Mouse (Mus musculus) myocyte (in vitro differentiated cells): ENCODE measurements around the gene Fhit. TPM values are rescaled to one million over a fixed set of nuclear protein-coding genes. Genes with fewer than 3 reads are reported as not detected.

Source experiments
- H3K27me3 ChIP-seq: one replicate; pipeline ENCODE4 v1.6.1; 2011; ENCODE audit not compliant: control insufficient read depth, insufficient read depth, insufficient read length
- H3K36me3 ChIP-seq: one replicate; pipeline ENCODE4 v1.6.1; 2011; ENCODE audit not compliant: control insufficient read depth, insufficient read depth
- H3K4me2 ChIP-seq: one replicate; pipeline ENCODE4 v1.6.1; 2011; ENCODE audit warnings: low read depth, control low read depth
- H3K4me3 ChIP-seq: one replicate; pipeline ENCODE4 v1.5.1; 2011; ENCODE audit warnings: mild to moderate bottlenecking, control low read depth, moderate library complexity
- H3K79me2 ChIP-seq: one replicate; pipeline ENCODE4 v1.6.1; 2011; ENCODE audit not compliant: control insufficient read depth, insufficient read depth
- H3ac ChIP-seq: one replicate; pipeline ENCODE4 v1.6.1; 2011; ENCODE audit not compliant: control insufficient read depth, insufficient read length
- CEBPB ChIP-seq: IDR thresholded peaks from 2 replicates; pipeline ENCODE4 v1.6.1; 2011; ENCODE audit warnings: mild to moderate bottlenecking, moderate library complexity; ENCODE audit not compliant: poor library complexity, insufficient read depth, severe bottlenecking
- E2F4 ChIP-seq: IDR thresholded peaks from one replicate; pipeline ENCODE4 v1.6.1; 2011; ENCODE audit warnings: mild to moderate bottlenecking, control low read depth, moderate library complexity; ENCODE audit not compliant: insufficient read depth
- MAX ChIP-seq: IDR thresholded peaks from one replicate; pipeline ENCODE4 v1.6.1; 2011; ENCODE audit warnings: low read depth, mild to moderate bottlenecking, control low read depth
- MYOD1 ChIP-seq, 3 experiments: IDR thresholded peaks; one replicate each; pipeline ENCODE4 v1.6.1; 2011; ENCODE audit warnings: control low read depth in 2 of 3, low read depth in 2 of 3, mild to moderate bottlenecking in 2 of 3, moderate library complexity in 1 of 3; ENCODE audit not compliant: insufficient read length in 2 of 3, control insufficient read depth in 1 of 3
- MYOG ChIP-seq, 3 experiments: IDR thresholded peaks; one replicate each; pipeline ENCODE4 v1.6.1; 2011; ENCODE audit warnings: control low read depth in 2 of 3, low read depth in 2 of 3, mild to moderate bottlenecking in 2 of 3; ENCODE audit not compliant: insufficient read length in 2 of 3, control insufficient read depth in 1 of 3, insufficient read depth in 1 of 3
- POLR2A ChIP-seq: IDR thresholded peaks from one replicate; pipeline ENCODE4 v1.6.1; 2011; ENCODE audit warnings: low read depth, mild to moderate bottlenecking, control low read depth, moderate library complexity; ENCODE audit not compliant: insufficient read length
- POLR2AphosphoS2 ChIP-seq: IDR thresholded peaks from one replicate; pipeline ENCODE4 v1.6.1; 2011; ENCODE audit warnings: low read depth, control low read depth; ENCODE audit not compliant: insufficient read length
- REST ChIP-seq: IDR thresholded peaks from one replicate; pipeline ENCODE4 v1.6.1; 2011; ENCODE audit warnings: mild to moderate bottlenecking, control low read depth, moderate library complexity; ENCODE audit not compliant: insufficient read depth, insufficient read length
- SRF ChIP-seq: IDR thresholded peaks from one replicate; pipeline ENCODE4 v1.6.1; 2011; ENCODE audit warnings: low read depth; ENCODE audit not compliant: control insufficient read depth, insufficient read length
- TCF12 ChIP-seq: IDR thresholded peaks from one replicate; pipeline ENCODE4 v1.6.1; 2011; ENCODE audit warnings: mild to moderate bottlenecking, control low read depth; ENCODE audit not compliant: poor library complexity, insufficient read depth, severe bottlenecking
- TCF3 ChIP-seq: IDR thresholded peaks from one replicate; pipeline ENCODE4 v1.6.1; 2011; ENCODE audit warnings: low read depth, control low read depth; ENCODE audit not compliant: insufficient read length
- USF1 ChIP-seq: IDR thresholded peaks from one replicate; pipeline ENCODE4 v1.6.1; 2011; ENCODE audit warnings: low read depth, mild to moderate bottlenecking, control low read depth, moderate library complexity
- polyA plus RNA-seq: library from polyadenylated mRNA; unstranded; fragments of >200 nt; fragmentation: generic; extraction: Trizol; gene quantifications from one replicate; pipeline ENCODE4 v1.2.1, GENCODE M21; 2012; ENCODE audit warnings: missing spikeins

The Fhit gene
- polyA plus RNA-seq, 1 experiment = not detected

DNA sequence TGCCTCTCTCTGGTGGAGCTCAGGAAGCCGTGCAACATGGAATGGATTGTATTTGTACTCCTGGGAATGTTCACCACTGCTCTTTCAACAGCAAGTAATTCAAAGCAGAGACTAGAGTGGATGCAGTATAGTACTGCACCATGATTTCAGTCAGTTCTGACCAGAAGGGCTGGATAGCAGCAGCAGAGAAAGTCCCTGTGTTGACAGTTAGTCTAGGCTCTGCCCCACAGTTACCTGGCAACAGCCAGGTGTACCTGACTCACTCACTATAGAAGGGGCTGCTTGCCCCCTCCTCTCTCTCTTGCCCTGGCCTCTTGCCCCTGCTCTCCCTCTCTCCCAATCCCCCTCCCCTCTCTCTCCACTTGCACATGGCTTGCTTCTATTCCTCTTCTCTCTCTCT lies 1542.0 kb downstream of the Fhit start:
- Histone ChIP-seq H3K27me3 (no peaks in the 10 kb centered on the region), H3K4me2 (no peak overlapping the region), H3K4me3 (no peak overlapping the region), H3ac (no peak overlapping the region), H3K36me3 (no peaks in the 10 kb centered on the region), H3K79me2 (no peaks in the 10 kb centered on the region)
- TF ChIP-seq CEBPB (no peak), E2F4 (no peak), MAX (no peak), SRF (no peak), MYOD1 (IDR thresholded peaks at IDR 0.05; ENCODE audit: control insufficient read depth in 1 of 3, insufficient read length in 2 of 3, low read depth in 2 of 3) (no peak)

DNA sequence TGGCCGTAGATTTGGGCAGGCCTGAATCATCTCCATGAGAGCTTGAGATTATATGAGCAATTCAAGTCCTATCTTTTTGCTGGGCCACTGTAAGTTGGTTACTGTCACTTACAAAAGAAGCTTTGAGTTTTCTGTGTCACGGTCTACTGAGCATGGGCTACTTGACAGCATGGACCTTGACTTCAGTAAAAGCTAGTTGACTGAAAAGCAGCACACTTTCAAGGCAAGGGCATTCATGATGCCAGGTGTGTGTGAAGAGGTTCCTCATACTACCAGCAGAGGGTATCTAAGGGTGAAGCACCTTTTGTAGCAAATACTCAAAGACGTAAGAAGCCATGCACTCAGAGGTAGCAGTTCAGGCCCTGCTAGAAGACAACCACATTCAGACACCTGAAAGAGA lies 1548.7 kb downstream of the Fhit start:
- no peaks in the 10 kb centered on the region for H3K36me3 ChIP-seq
- no peaks in the 10 kb centered on the region for H3K27me3 ChIP-seq
- H3ac ChIP-seq = no peak overlapping the region
- H3K4me3 ChIP-seq = no peak overlapping the region
- H3K4me2 ChIP-seq = no peak overlapping the region
- H3K79me2 ChIP-seq = no peaks in the 10 kb centered on the region
- TF ChIP-seq MYOG (IDR thresholded peaks at IDR 0.05; ENCODE audit: control insufficient read depth in 1 of 3, insufficient read depth in 1 of 3, insufficient read length in 2 of 3, low read depth in 2 of 3) (no peak), TCF3 (no peak), USF1 (no peak), E2F4 (no peak), TCF12 (no peak)

DNA sequence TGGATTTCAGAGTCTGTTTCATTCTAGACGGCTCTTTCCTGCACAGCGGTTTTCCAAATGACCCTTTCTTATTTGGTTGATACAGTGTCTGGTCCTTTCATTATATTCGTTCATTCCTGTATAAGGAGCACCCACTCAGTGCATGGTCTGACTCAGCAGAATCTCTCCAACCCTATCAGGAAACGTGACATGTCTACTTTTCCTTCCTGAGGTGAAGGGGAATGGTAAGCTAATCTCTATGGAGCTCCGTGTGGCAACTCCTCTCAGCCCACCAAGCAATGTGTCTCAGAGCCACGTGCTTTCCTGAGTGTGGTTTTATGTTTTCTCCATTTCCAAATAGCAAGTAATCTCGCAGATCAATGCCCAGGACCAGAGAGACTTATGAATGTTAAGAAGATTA lies 1552.7 kb downstream of the Fhit start:
- no peaks in the 10 kb centered on the region for H3K79me2 ChIP-seq
- TF ChIP-seq POLR2A (no peak), REST (no peak), TCF12 (no peak), MAX (no peak), SRF (no peak), TCF3 (no peak), POLR2AphosphoS2 (no peak), E2F4 (no peak), MYOG (IDR thresholded peaks at IDR 0.05; ENCODE audit: control insufficient read depth in 1 of 3, insufficient read depth in 1 of 3, insufficient read length in 2 of 3, low read depth in 2 of 3) (no peak)
- no peaks in the 10 kb centered on the region for H3K36me3 ChIP-seq
- no peak overlapping the region for H3ac ChIP-seq
- H3K27me3 ChIP-seq = no peaks in the 10 kb centered on the region
- H3K4me2 ChIP-seq = no peak overlapping the region
- H3K4me3 ChIP-seq = no peak overlapping the region

DNA sequence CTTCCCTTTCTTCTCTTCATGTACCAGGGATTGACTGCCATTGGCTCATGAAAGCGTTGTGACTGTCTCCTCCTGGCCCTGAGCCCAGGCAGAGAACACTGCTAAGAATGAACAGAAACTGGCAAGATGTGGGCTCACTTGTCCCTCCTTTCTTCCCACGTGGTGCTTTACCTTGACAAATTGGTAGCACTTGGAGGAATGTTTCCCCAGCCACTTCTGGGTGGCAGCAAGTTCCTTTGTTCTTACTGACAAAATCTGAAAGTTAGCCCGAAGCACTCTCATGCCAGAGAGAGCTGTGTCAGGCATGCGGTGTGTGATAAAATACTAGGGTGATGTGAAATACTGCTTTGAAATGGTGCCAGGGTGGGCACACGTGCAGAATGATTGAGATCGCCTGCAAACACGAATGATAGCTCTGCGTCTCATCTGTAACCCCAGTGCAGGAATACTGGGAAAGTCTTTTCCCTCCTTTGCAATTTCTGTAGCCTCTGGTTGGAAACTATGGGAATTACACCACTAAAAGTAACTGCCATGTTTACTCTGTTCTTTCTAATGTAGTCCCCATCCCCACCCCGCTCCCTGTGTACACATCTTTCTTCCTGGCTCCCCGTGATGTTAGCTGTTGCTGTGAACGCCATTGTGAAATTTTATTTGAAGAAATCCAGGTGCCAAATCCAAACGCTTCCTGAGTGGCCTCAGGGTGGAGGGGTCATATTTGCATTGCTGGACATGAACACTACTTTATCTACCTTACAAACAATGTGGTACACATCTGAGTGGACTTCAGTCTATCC lies 1555.1 kb downstream of the Fhit start:
- Histone ChIP-seq H3K4me2 (no peak overlapping the region), H3K79me2 (no peaks in the 10 kb centered on the region), H3K27me3 (no peaks in the 10 kb centered on the region), H3K36me3 (no peaks in the 10 kb centered on the region), H3ac (no peak overlapping the region), H3K4me3 (no peak overlapping the region)
- TF ChIP-seq POLR2AphosphoS2 = no peak
- TF ChIP-seq TCF3 = no peak
- no peak for TF ChIP-seq POLR2A
- TF ChIP-seq REST = no peak
- no peak for TF ChIP-seq MYOG (IDR thresholded peaks at IDR 0.05; ENCODE audit: control insufficient read depth in 1 of 3, insufficient read depth in 1 of 3, insufficient read length in 2 of 3, low read depth in 2 of 3)
- no peak for TF ChIP-seq MAX
- no peak for TF ChIP-seq USF1
- TF ChIP-seq E2F4 = no peak
- TF ChIP-seq SRF = no peak
- TF ChIP-seq MYOD1 (IDR thresholded peaks at IDR 0.05; ENCODE audit: control insufficient read depth in 1 of 3, insufficient read length in 2 of 3, low read depth in 2 of 3) = no peak

DNA sequence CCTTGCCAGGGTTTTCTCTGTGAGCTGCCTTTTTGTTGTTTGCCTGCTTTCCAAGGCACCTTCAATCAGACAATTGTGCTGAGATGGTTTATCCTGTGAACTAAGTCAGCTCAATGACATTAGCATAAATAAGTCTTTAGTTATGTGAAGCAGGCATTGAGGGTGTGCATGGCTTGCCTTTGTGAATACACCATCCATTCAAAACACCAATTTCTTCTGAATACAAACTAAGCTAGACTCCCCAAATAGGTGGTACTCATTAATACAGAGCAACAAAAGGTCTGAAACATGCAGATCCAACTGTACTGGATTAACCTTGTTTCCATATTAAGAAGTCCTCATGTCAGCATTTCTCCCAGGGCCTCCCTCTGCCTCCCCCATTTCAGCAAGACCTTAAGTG lies 1561.6 kb downstream of the Fhit start:
- Histone ChIP-seq H3K4me3 (no peak overlapping the region), H3K27me3 (no peaks in the 10 kb centered on the region), H3K36me3 (no peaks in the 10 kb centered on the region), H3K79me2 (no peaks in the 10 kb centered on the region), H3K4me2 (no peak overlapping the region), H3ac (no peak overlapping the region)
- TF ChIP-seq POLR2AphosphoS2 = no peak
- TF ChIP-seq REST = no peak
- TF ChIP-seq SRF = no peak
- no peak for TF ChIP-seq MAX
- TF ChIP-seq MYOD1 (IDR thresholded peaks at IDR 0.05; ENCODE audit: control insufficient read depth in 1 of 3, insufficient read length in 2 of 3, low read depth in 2 of 3) = no peak
- no peak for TF ChIP-seq CEBPB
- no peak for TF ChIP-seq MYOG (IDR thresholded peaks at IDR 0.05; ENCODE audit: control insufficient read depth in 1 of 3, insufficient read depth in 1 of 3, insufficient read length in 2 of 3, low read depth in 2 of 3)
- TF ChIP-seq POLR2A = no peak
- no peak for TF ChIP-seq USF1
- no peak for TF ChIP-seq E2F4
- no peak for TF ChIP-seq TCF3
- no peak for TF ChIP-seq TCF12
